Mouse (Mus musculus) hindbrain, embryonic 13.5 days (tissue): Measurements from ENCODE around the gene Akap4. TPM values are rescaled to one million over a fixed set of nuclear protein-coding genes. Genes with fewer than 3 reads are reported as not detected.

ENCODE experiments used
- polyA plus RNA-seq: library from polyadenylated mRNA; unstranded; fragments of >200 nt; fragmentation: Nextera tagmentation; extraction: Ambion mirVana; gene quantifications from 2 replicates; pipeline ENCODE4 v1.2.1, GENCODE M21; 2015

Gene Akap4
- polyA plus RNA-seq, 1 experiment from 2014 or later, result not detected

Other genes starting within 250 kb of the Akap4 start
- not detected in 2 replicates for gene Ccnb3, start 25.9 kb upstream of the Akap4 start, polyA plus RNA-seq